Mouse (Mus musculus) lung, adult 2 months (tissue): ENCODE measurements at regions not wholly inside any gene's neighbourhood (a gene's known extent, or its start where the extent isn't known, plus 50 kb on each side); places are given as distances from the start of the nearest gene placed in this dataset.

ENCODE experiments used
- CTCF ChIP-seq: fragments of 200-500 bp; IDR thresholded peaks from 2 replicates; pipeline ENCODE4 v1.5.1; 2011; ENCODE audit warnings: mild to moderate bottlenecking, low read length, control low read depth; ENCODE audit not compliant: insufficient read depth
- POLR2A ChIP-seq: fragments of 200-500 bp; IDR thresholded peaks from 2 replicates; pipeline ENCODE4 v1.6.1; 2011; ENCODE audit warnings: low read depth, mild to moderate bottlenecking, control low read depth, low read length, borderline replicate concordance; ENCODE audit errors: extremely low read depth

DNA sequence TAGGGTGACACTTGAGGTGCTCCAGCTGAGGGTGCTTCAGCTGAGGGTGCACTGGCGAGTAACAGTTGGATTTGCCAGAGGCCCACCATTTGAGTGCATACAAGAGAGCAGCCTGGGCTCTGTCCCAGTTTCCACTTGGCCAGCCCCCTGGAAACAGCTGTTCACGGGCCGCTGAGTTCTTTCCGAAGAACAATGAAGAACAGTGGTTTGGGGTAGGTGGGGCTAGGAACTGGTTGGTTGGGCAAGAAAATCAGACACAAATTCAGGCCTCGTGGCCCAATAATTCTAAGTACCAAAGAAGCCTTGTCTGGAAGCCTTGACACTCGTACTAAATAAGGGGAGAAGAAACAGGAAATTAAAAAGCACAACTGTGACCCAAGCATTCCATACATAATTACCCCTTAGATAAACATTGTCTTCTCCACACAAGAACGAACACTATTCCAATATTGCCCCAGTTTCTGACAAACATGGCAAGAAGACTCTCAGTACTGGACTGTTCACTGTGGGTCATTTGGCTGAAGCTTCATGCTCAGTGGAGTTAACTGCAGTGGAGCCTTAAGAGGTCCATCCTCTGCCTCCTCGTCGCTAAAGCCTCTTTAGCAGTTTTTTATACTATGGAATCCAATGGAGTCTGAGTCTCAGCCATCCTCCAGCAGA lies 137.9 kb upstream of the Tnp1 start:
- TF ChIP-seq CTCF (no peak), POLR2A (no peak)
